Mouse (Mus musculus) activated CD4-positive, CD25-positive, alpha-beta regulatory T cell, adult 4 months (primary cell): ENCODE measurements around the gene Slc5a8. TPM values are rescaled to one million over a fixed set of nuclear protein-coding genes. Genes with fewer than 3 reads are reported as not detected.

ENCODE experiments used
- polyA plus RNA-seq, 2 experiments: library from polyadenylated mRNA; unstranded; fragments of 100-300 nt; shearing (Covaris generic); gene quantifications; one replicate each; pipeline ENCODE4 v1.2.1; 2017

Slc5a8 gene
- polyA plus RNA-seq, 2 experiments from 2014 or later: not detected

Other genes with a start within 250 kb of the Slc5a8 start
- 1 to 10 TPM in 1 of 2 experiments, not detected in 1; 3.4 TPM for gene Spic, start 201.0 kb upstream of the Slc5a8 start, polyA plus RNA-seq
- 10 to 100 TPM; 50.0 to 64.7 TPM for gene Arl1, start 155.1 kb upstream of the Slc5a8 start, polyA plus RNA-seq
- gene Utp20, start 59.2 kb upstream of the Slc5a8 start, polyA plus RNA-seq: 10 to 100 TPM; 13.4 to 16.6 TPM